Mouse (Mus musculus) ovary, postnatal 14 days (tissue): ENCODE data around the gene Sorbs1.
A peak's percentile ranks its signal among the peaks of the same experiment; 100 is the strongest.

Experiments used
- DNase-seq: peaks from one replicate; pipeline ENCODE4 v3.0.0; 2022; ENCODE audit warnings: low spot score

Gene Sorbs1

DNA sequence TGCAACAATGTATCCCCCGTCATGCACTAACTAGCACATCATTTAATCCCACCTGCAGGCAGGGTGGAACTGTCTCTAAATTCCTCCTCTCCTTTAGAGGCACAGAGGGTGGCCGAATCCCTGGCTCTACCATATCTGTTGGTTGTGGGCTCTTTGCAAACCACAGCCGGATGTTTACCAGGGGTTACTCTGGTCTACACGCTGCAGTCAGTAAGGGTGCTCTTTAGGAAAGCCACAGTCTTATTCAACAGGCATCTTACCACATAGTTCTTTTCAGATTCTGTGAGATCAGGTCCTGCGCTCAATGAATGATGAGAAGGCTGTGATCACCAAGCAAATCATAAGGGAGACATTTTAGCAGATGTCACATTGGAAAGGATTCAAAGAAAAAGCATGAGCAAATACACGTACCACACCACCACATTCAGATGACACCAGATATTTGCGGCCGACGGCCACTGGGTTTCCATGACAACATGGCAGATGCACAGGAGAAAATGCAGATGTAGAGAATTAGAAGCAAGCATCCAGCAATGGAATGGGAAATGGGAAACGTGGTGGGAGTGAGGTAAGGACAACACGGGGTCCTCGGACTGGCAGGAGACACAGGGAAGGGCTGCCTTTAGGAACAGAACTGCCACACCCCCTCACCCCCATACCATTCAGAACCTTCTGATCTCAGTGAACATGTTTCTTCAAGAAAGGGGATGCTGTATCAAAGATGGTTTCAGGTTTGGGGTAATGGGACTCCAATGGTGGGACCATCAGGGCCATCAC, 213.4 kb downstream of the Sorbs1 start:
- DNase-seq, result no peak

DNA sequence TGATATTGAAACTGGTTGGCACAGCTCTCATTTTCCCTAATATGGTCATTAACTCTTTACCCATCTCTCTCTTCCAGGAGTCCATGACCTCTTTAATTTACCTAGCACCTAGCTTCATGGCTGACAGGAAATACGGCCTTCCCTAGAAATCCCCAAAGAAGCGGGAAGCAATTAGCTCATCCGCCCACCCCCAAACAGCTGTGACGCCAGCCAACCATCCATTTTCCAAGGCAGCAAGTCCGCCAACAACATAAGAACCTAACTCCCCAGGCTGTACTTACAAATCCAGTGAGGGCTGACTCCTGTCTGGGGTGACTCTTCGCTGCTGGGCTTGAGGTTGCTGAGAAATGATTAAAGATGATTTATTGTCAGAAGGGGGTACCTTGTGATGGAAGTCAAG, 214.4 kb downstream of the Sorbs1 start:
- DNase-seq, result no peak

DNA sequence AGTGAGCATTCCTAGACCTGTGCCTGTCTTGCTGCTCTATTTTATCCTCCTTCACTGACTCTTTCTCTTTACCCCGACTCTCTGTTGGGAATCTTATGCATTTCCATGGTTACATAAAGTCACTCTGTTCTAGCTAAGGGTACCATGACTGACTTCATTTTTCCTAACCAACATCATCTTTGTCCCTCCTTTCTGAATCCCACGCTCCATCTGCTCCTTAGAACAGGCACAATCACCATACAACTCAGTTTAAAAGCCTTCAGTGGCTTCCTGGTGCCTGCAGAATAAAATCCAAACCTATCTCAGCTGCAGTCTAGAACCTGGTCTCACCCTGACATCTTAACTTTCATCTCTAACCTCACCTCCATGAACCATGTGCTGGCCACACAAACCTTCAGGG, 215.0 kb downstream of the Sorbs1 start:
- no peak for DNase-seq

DNA sequence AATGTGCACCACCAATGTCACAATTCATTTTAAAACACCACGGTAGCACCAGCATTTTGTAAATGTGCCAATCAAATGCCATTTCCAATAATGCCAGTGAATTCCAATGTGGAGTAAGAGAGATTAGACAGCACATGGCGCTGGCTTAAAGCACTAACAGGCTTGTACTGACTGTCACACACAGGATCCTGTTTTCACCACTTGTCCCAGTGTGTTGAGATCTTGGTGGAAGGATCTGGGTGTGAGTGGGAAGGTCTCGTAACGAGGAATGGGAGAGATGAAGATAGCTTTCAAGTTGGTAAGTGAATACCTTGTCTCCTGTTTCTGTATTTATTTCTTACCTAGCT, 215.8 kb downstream of the Sorbs1 start:
- DNase-seq, result no peak

DNA sequence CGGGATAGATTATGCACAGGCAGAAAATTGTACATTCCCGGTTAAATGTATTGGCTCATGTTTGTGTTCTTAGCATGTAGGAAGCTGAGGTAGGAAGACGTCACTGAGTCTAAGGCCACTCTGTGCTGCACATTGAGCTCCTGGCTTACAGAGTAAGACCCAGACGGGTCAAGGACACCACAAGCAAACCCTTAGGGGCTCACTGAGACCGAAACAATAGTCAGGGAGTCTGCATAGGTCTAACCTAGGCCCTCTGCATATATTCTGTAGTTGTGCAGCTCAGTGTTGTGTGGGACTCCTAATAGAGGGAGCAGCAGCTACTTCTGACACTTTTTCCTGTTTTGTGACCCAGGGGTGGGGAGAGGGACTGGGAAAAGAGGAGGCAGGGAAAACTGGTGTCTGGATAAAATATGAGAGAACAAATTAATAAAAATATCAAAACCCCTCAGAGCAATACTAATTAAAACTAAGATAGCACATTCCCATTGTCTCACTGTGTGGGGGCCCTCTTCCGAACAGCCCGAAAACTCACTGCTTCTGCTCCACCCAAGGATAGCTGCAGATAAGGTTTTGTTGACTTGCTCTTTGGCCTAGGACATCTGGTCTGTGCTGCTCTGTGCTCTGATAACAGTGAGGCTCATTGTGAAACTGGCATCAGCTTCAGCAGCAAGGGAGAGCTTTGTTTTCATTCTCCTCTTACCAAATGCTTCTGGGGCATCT, 216.3 kb downstream of the Sorbs1 start:
- DNase-seq, result no peak

DNA sequence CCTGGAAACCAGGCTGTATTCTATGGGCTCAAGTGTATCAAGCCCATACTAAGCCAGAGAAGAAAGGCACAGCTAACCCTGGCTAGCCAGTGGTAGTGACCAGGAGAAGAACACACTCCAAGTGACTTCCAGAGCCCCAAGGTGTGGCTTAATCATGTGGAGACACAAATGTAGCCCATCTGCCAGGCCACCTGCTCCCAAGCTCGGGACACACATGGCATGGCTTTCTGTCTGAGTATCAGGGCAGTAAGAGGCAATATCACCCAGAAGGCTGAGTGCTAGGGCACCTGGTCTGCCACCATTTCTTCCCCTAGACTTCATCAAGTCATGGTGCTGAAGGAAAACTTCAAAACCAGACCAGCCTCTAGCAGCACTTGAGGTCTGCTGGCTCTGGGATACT, 219.3 kb downstream of the Sorbs1 start:
- no peak for DNase-seq

DNA sequence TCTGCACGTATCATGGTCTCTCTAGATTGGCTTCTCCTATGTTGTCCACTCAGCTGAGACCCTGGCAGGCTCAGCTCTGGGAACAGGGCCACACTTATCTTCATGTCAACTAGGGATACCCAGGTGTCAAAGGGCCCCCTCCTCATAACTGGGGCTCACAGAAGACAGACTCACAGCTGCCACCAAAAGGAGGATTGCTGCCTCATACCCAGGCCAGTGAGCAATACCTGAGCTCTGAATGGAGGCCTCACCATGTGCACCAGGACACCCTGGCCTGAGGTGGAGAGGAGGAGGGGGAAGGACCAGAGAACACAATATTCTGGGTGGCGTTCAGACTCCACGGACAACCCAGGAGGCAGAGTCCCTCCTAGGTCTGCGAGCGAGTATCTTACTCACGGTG, 219.8 kb downstream of the Sorbs1 start:
- DNase-seq, result no peak

DNA sequence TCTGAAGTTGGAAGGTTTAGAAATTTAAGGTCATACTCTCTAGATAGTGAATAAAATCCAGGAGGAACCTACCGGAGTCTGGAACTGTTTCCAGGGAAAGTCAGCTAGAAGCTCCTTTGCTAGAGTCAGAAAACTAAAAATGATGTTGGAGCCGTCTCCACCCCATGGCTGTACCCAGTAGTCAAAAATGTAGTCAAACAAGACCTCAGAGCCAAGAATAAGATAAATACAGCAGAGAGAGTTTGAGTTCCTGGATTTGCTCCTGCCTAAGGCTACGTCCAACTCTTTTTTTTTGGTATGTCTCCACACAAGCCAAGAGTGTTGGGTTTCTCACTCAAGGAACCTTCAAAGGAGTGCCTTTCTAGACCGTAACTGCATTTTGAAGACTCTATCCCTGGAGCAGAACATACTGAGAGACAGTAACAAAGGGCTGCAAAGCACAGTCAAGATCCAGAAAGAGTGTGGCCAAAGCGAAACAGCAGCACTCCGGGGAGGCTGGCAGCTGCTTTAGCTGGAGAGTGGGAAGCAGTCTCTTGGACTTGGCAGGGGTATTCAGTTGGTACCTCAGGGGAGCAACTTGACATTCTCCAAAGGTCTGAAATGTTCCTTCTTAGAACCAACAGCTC, 223.4 kb downstream of the Sorbs1 start:
- no peak for DNase-seq

DNA sequence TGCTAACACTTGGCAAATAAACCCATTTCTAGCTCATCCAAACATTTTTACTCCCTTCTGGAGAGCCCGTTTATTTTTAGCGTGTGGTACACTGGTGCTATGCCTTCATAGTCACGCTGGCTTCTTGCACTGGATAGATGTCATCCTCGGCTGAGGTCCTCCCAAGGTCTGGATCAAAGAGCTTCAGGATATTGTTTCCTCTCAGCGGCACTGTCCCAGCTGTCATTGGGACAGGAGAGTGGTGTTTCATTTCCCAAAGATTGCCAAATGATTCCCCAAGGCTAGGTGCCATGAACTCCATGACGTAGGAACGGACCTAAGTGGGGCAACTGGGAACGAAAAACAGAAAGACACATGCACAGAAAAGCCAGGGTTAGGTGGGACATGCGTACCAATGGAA, 225.2 kb downstream of the Sorbs1 start:
- no peak for DNase-seq

DNA sequence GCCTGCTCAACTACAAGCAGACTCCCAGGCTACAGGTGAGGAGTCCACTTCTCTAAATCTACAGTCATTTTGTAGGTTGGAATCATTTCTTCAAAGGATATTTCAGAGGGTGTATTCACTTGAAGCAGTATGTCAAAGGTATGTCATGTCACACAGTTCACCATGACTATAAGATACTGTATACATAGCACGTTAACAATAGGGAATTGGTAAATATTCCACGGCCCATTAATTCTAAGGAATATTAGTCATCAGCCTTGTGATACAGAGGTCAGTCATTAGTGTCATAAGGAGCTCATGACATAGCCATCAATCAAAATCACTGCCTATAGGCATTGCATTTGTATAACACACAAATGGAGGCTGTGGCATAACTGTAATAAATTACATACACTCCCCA, 228.9 kb downstream of the Sorbs1 start:
- no peak for DNase-seq

DNA sequence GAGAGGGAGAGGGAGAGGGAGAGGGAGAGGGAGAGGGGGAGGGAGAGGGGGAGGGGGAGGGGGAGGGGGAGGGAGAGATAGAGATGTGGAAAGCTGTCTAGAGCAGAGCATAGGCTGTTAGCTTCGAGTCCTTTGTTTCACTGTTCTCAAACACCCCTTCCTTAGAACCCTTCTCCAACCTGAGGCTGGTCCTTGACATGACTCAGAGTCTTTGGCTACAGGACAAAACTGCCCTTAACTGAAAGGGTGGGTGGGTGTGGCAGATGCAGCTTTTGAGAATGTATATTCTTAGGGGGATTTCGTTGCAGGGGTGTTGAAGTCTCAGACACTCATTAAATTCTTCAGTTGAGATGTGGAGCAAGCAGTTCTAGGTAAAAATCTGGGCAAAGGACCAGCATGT, 230.2 kb downstream of the Sorbs1 start:
- DNase-seq, result no peak

DNA sequence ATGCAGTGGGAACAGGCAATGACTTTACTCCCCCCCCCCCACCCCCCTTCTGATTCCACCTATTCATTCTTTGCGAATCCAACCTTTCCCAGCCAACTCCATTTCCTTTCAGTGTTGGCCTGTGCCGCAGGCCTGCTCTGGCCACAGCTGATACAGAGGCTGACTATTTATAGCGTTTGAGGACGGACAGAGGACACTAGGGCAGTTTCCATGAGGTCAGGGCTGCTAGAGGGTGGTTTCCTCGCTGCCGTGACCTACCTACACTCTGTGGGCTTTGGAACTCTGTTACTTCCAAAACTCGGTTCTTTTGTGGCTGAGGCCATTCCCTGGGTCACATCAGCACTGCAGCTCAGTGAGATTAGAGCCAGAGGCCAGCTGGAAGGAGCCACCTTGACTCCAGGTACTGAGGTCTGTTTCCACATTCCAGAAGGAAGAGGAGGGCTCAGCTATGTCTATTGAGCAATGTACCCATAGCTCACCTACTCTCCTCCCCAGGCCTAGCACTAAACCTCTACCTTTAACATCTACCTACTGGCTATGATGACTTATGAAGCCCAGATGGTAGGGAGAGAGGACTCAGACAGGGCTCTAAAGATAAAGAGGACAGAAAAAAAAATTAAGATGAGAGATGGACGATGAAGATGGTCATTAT, 235.1 kb downstream of the Sorbs1 start:
- DNase-seq, result no peak

DNA sequence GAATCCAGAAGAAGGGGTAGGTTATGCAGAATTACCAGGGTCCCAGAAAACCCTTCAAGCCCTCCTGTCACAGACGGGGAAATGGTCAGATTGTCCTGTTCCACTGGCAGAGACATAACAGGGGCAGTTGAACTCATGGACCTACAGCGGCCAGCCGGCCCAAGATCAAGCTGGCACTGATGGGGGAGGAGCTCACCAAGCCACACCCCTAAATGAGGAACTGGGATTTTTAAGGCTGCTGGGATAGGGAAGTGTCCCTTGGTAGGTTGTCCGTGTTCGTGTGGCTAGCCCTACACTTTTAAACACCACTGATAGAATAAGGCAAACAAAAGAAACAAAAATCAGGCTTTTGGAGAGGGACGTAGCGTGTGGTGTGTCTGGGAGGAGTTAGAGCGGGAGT, 236.1 kb downstream of the Sorbs1 start:
- no peak for DNase-seq

DNA sequence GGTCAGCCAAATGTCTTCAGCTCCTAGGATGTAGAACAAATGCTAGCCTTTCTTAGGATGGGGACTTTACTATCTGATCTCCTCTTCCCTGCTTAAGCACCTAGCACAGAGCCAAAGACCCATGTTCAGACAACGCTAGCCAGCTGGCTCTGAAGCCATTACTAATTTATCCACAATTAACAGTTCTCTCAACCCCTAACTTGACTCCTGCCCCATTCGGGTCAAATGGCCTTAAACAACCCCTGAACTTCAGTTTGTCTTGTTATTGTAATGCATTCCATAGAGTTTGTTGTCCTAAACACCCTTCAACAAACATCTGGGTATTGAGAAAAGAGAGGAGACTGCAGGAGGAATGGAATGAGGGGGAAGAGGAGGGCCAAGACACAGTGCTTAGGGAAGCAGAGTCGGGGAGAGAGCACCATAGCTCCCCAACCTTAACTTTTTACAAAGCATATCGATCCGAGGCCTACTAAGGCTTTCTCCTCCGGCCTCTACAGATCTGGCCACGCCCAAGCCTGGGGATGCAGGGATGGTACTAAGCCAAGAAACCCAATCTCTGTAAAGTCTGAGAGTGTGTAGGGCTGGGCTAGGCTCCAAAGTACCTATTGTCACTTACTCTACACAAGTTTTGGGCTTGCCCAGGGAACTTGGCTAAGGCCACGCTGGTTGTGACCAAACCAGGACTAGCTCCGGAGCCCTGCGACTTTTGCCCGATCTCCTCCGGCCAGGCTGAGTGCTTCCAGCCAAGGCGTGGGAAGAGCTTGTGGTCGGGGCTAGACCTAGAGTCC, 238.0 kb downstream of the Sorbs1 start:
- DNase-seq, result no peak

DNA sequence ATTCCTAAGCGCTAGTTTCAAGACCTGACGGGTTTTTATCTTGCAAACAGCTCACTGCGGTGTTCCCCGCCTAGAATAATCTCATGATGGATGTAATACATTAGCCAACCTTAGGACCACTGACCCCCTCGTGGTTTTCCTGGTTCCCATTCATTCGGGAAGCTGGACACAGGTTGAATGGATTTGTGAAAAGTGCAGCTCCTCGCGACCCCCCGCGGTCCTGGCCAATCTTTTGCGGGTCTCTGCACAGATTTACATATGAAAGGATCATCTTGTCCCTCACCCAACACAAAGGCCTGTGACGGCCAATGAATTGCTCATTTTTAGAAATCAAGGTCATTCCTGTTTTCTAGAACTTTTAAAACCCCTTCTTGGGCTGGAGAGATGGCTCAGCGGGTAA, 240.9 kb downstream of the Sorbs1 start:
- DNase-seq, result no peak

DNA sequence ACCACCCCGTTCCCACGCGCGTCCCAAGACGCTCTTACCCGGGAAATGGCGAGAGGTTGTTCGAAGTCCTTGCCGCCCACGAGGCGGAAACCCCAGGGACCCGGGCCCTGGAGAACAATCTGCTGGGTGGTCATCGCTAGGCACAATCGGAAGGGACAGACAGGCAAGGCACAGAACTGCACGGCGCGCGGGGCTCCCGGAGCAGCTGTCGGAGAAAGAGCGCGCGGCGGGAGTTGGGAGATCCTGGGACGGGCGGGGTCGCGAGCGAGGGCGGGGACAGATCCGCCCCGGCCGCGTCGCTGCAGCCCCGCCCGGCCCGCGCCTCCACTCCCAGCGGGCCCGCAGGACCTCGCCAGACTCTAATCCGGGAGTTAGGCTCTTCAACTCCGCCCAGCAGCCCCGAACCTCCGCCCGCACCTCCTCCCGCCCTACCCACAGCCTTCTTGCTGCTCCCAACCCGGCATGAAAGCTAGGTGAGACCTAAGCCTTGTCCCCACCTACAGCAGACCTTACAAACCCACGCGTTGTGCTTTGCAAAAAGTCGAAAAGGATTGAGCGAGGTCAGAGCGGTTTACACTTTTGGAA, 242.2 kb downstream of the Sorbs1 start, which contains the start of gene Pdlim1:
Gene Pdlim1 (minus strand): TSS at position 535 of the 585 bp plus-strand sequence.
- DNase-seq, result peak; percentile 58

DNA sequence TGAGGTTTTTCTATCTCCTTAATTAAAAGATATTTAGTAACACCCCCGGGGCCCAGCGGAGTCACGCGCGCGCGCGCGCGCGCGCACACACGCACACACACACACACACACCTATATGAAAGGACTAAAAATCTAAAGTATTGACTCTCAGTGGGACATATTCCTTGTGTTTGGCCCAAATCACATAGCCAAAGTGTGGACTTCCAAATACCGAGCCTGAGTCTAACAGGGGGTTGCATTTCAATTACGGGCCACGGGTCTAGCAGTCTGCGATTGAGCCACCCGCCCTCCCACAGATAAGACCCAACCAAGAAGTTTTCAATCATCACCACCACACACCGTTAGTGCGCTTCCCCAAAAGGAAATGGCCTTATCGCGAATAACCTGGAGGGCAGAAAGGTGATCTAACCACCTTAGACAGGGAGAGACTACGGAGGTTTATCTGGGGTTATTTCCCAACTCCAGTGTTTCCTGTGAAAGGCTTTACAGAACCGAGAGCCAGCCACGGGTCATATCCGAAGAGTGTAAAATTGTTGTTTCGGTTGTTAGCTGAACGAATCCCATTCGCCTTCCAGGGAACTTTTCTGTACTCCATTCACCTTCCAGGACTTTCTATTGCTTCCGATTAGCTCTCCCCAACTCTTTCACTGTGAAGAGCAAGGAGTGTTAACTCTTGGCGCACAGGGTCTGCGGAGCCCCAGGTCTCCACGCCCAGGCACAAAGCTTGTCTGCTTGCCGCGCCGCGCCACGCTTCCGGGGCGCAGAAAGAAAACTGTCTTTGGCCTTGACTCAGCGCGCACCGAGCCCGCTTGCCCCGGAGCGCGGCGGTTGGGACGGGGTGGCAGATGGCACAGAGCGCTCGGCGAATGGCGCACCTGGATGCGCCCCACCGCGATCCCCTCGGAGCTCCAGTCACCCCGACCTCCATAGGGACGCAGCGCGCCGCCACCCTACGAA, 242.9 kb downstream of the Sorbs1 start:
- no peak for DNase-seq

DNA sequence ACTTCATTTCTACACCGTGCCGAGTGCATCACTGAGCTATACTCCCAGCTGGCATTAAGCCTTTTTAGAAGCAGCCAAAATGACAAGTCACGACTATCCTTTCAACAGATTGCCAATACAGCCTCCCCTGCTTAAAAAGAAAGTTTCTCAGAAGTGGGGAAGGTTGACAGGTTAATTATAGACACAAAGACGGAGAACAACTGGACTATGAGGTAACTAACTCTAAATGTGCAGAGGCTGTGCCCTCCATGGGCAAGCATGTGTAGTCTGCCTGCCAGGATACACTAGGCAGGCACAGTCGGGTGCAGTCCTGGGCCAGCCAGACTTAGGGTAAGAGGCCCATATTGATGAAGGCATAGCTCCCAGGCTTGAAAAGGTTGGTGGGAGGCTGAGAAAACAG, 244.1 kb downstream of the Sorbs1 start:
- no peak for DNase-seq

DNA sequence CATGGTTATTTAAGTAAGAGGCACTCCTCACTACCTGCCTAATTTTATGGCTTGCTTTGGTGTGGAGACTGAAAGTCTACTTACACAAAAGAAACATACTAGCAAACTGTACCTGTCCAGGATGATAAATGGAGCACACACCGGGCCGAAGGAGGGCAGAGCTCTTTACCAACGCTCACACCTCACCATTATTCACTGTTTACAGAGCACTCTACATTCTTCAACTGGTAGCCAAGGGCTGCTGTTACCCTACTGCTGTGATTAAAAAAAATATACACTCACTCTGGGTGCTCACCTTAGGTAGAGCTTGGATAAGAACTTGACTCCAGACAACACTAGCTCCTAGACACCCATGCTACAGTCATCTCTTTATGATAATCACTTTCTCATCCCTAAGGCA, 245.1 kb downstream of the Sorbs1 start:
- DNase-seq, result no peak

DNA sequence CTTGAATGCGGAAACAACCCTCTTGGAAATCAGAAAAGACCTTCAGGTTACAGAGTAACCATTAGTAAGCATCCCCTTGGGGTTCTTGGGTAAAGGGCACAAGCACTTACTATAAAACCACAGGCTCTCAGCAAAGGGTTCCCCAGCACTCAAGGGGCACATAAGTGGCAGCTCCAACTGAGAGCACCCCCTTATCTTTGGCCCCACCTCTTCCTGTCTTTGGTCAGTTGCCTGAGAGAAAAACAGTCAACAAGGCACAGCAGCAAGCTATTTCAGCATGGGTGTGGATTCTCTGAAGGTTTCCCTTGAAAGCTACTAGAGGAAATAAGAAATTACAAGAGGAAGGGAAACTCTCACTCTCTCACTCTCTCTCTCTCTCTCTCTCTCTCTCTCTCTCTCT, 246.2 kb downstream of the Sorbs1 start:
- no peak for DNase-seq
